Mouse (Mus musculus) c-Kit-positive CD71-positive TER-119-negative erythroid progenitor cells, embryonic 14.5 days (primary cell): ENCODE measurements at regions not wholly inside any gene's neighbourhood (a gene's known extent, or its start where the extent isn't known, plus 50 kb on each side); places are given as distances from the start of the nearest gene placed in this dataset.

Source experiments
- DNase-seq: peaks from one replicate; pipeline ENCODE4 v3.0.0-alpha.2; 2013; ENCODE audit warnings: low read depth

GRCm38 (mm10) chr16:21320284-21320683, 102.6 kb upstream of the Vps8 start:
- DNase-seq, result no peak

- no peak for DNase-seq
Observed at GRCm38 (mm10) chr16:21321188-21322070, 101.5 kb upstream of the Vps8 start.

- DNase-seq, result no peak
Observed at GRCm38 (mm10) chr16:21322437-21322836, 100.5 kb upstream of the Vps8 start.

- no peak for DNase-seq
Observed at GRCm38 (mm10) chr16:21323446-21324034, 99.4 kb upstream of the Vps8 start.

- DNase-seq, result no peak
Observed at GRCm38 (mm10) chr16:21327969-21328368, 94.9 kb upstream of the Vps8 start.

- DNase-seq, result no peak
Observed at GRCm38 (mm10) chr16:21329199-21329598, 93.7 kb upstream of the Vps8 start.

GRCm38 (mm10) chr16:21331229-21331628, 91.7 kb upstream of the Vps8 start:
- DNase-seq, result no peak

- no peak for DNase-seq
Observed at GRCm38 (mm10) chr16:21332411-21332810, 90.5 kb upstream of the Vps8 start.

GRCm38 (mm10) chr16:21332862-21333222, 90.1 kb upstream of the Vps8 start:
- DNase-seq, result peak; percentile 40

GRCm38 (mm10) chr16:21333223-21333951, 89.5 kb upstream of the Vps8 start:
- peak; percentile 83 for DNase-seq

GRCm38 (mm10) chr16:21339061-21339459, 83.9 kb upstream of the Vps8 start:
- no peak for DNase-seq

- DNase-seq, result no peak
Observed at GRCm38 (mm10) chr16:21339460-21340081, 83.3 kb upstream of the Vps8 start.

GRCm38 (mm10) chr16:21340136-21340535, 82.8 kb upstream of the Vps8 start:
- DNase-seq, result no peak

- no peak for DNase-seq
Observed at GRCm38 (mm10) chr16:21349869-21350268, 73.0 kb upstream of the Vps8 start.

GRCm38 (mm10) chr16:21351289-21351688, 71.6 kb upstream of the Vps8 start:
- DNase-seq, result no peak

- DNase-seq, result no peak
Observed at GRCm38 (mm10) chr16:21353111-21353510, 69.8 kb upstream of the Vps8 start.

GRCm38 (mm10) chr16:21353545-21353944, 69.4 kb upstream of the Vps8 start:
- no peak for DNase-seq

- no peak for DNase-seq
Observed at GRCm38 (mm10) chr16:21355638-21356037, 67.3 kb upstream of the Vps8 start.

GRCm38 (mm10) chr16:21357433-21357832, 65.5 kb upstream of the Vps8 start:
- DNase-seq, result peak; percentile 76

GRCm38 (mm10) chr16:21358313-21358920, 64.5 kb upstream of the Vps8 start:
- DNase-seq, result no peak

- DNase-seq, result peak; percentile 72
Observed at GRCm38 (mm10) chr16:21359459-21359858, 63.5 kb upstream of the Vps8 start.

- no peak for DNase-seq
Observed at GRCm38 (mm10) chr16:21361406-21361805, 61.5 kb upstream of the Vps8 start.
